Mouse (Mus musculus) C2C12 (cell line): ENCODE results near the gene Eif4g3.

Experiments used
- CEBPB ChIP-seq: IDR thresholded peaks from one replicate; pipeline ENCODE4 v1.6.1; 2011; ENCODE audit warnings: low read depth, mild to moderate bottlenecking, control low read depth, moderate library complexity
- CTCF ChIP-seq: IDR thresholded peaks from one replicate; pipeline ENCODE4 v1.5.1; 2011; ENCODE audit not compliant: control insufficient read depth, insufficient read depth, insufficient read length
- FOSL1 ChIP-seq: IDR thresholded peaks from one replicate; pipeline ENCODE4 v1.8.0; 2011; ENCODE audit warnings: mild to moderate bottlenecking, low read length; ENCODE audit not compliant: poor library complexity, insufficient read depth, severe bottlenecking
- MAX ChIP-seq: IDR thresholded peaks from one replicate; pipeline ENCODE4 v1.6.1; 2011; ENCODE audit warnings: mild to moderate bottlenecking, control low read depth
- MYOG ChIP-seq: IDR thresholded peaks from one replicate; pipeline ENCODE4 v1.6.1; 2011; ENCODE audit not compliant: control insufficient read depth, insufficient read length; ENCODE audit errors: extremely low read depth
- USF1 ChIP-seq: IDR thresholded peaks from one replicate; pipeline ENCODE4 v1.6.1; 2011; ENCODE audit warnings: low read depth, mild to moderate bottlenecking, control low read depth, moderate library complexity

DNA sequence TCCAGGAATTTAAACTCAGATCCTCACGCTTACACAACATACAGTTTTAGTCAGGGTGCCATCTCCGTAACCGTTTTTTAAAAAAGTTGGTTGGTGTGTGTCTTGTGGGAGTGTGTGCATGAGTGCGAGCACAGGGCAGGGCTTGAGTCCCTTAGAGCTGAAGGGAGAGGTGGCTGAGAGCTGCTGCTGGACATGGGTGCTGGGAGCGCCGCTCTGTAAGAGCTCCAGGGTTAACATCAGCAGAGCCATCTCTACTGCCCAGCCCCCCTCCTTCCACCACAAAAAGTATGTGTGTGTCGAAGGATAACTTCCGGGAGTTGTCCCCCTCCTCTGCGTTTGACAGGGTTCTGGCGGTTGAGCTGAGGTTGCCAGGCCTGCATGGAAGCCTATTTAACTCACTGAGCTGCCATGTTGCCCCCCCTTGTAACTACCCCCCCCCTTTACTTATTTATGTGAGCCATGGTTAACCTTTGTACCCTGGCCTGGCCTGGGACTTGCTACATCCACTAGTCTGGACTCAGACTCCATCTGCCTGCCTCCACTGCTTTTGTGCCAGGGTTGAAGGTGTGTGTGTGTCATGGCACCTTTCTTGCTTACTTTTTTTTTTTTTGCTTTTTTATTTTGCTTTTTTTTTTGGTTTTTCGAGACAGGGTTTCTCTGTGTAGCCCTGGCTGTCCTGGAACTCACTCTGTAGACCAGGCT lies 11.2 kb downstream of the Eif4g3 start:
- no peak for TF ChIP-seq MYOG
- TF ChIP-seq CEBPB = no peak
- no peak for TF ChIP-seq CTCF
- TF ChIP-seq MAX = no peak
- no peak for TF ChIP-seq USF1
- TF ChIP-seq FOSL1 = no peak
